Mouse (Mus musculus) thymus, postnatal 0 days (tissue): ENCODE results near the gene Gm20388. TPM values are rescaled to one million over a fixed set of nuclear protein-coding genes. Genes with fewer than 3 reads are reported as not detected.

ENCODE experiments used
- DNase-seq: peaks from one replicate; pipeline ENCODE4 v3.0.0-alpha.2; 2015; ENCODE audit warnings: low spot score
- polyA plus RNA-seq: library from polyadenylated mRNA; unstranded; fragments of >200 nt; fragmentation: Nextera tagmentation; extraction: Ambion mirVana; gene quantifications from 2 replicates; pipeline ENCODE4 v1.2.1, GENCODE M21; 2015

Gene Gm20388
- polyA plus RNA-seq, 1 experiment from 2014 or later: not detected

- no peak for DNase-seq
Measured at GRCm38 (mm10) chr8:123329350-123329749, 3418.7 kb downstream of the Gm20388 start.

- no peak for DNase-seq
Measured at GRCm38 (mm10) chr8:123329961-123330360, 3419.3 kb downstream of the Gm20388 start.

DNA sequence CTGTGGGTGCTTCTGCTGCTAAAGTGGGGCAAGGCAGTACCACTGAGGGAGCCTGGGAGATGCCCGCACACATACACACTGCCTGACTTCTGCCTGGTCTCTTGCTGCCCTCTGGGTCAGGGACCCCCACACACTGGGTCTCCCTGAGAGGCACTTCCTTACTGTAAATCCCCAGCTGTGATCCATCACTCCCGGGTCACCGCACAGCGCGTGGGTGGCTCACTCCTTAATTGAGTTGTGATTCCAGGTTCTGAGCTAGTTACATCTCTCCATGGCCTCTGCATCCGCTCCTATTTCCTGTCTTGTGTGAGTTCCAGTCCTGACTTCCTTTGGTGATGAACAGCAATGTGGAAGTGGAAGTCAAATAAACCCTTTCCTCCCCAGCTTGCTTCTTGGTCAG lies 3420.1 kb downstream of the Gm20388 start:
- no peak for DNase-seq

DNA sequence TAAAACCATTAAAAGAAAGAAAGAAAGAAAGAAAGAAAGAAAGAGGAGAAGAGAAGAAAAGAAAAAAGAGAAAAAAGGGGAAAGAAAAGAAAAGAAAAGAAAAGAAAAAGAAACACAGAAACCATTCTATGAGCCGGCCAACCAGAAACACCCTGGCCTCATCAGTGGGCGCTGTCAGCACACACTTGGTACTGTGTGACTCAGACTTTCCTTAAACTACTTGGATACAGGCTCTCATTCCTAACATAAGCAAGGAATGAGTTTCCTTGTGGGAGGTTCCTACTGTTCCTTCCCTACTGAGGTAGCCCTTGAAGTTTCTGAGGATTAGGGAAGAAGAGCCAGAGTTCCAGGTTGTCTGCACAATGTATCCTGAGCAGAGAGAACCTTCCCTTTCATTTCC lies 3420.7 kb downstream of the Gm20388 start:
- no peak for DNase-seq

DNA sequence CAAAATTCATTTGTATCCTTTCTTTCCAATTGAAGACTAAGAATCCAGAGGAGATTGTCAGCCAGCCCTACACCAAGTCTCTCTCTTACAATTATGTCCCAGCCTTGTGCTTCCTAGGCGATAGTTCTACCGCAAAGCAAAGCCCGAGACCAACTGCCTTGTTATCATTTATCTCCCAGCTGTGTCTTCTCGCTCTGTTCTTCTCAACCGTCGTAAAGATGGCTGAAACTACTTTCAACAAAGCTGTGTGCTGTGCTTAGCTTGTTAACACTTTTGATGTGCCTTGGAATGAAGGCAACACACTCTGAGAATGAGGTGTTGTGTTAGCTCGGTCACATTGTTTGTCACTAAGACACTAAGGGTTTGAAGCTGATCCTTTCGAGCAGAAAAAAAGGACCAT lies 3421.2 kb downstream of the Gm20388 start:
- peak; percentile 40 for DNase-seq

GRCm38 (mm10) chr8:123332262-123333090 lies 3421.8 kb downstream of the Gm20388 start, which contains the start of gene Spire2:
TSS of gene Spire2 (plus strand) at chr8:123332713.
- DNase-seq: peak; percentile 88

GRCm38 (mm10) chr8:123333091-123333587 lies 3422.5 kb downstream of the Gm20388 start:
- DNase-seq: no peak

- DNase-seq: no peak
Measured at GRCm38 (mm10) chr8:123333864-123334263, 3423.2 kb downstream of the Gm20388 start.

DNA sequence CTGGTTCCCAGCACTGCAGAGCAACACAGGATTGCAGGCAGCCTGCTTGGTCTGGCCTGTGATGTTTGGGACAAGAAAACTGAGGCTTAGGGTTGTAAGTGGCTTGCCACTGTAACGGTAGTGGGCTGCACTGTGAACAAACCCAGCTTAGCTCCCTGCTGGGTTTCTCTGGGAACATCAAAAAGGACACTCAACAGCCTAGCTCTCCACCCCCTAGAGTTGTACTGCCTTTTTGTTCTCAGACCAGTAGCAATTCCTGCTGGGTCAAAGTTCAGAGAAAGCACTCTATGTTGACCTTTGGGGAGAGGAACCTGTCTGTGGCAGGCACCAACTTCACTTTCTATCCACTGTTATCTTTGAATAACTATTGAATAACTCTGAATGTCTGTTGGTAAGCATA lies 3423.8 kb downstream of the Gm20388 start:
- no peak for DNase-seq

GRCm38 (mm10) chr8:123337475-123337874 lies 3426.8 kb downstream of the Gm20388 start:
- no peak for DNase-seq

- peak; percentile 13 for DNase-seq
Measured at GRCm38 (mm10) chr8:123340071-123340470, 3429.4 kb downstream of the Gm20388 start.

DNA sequence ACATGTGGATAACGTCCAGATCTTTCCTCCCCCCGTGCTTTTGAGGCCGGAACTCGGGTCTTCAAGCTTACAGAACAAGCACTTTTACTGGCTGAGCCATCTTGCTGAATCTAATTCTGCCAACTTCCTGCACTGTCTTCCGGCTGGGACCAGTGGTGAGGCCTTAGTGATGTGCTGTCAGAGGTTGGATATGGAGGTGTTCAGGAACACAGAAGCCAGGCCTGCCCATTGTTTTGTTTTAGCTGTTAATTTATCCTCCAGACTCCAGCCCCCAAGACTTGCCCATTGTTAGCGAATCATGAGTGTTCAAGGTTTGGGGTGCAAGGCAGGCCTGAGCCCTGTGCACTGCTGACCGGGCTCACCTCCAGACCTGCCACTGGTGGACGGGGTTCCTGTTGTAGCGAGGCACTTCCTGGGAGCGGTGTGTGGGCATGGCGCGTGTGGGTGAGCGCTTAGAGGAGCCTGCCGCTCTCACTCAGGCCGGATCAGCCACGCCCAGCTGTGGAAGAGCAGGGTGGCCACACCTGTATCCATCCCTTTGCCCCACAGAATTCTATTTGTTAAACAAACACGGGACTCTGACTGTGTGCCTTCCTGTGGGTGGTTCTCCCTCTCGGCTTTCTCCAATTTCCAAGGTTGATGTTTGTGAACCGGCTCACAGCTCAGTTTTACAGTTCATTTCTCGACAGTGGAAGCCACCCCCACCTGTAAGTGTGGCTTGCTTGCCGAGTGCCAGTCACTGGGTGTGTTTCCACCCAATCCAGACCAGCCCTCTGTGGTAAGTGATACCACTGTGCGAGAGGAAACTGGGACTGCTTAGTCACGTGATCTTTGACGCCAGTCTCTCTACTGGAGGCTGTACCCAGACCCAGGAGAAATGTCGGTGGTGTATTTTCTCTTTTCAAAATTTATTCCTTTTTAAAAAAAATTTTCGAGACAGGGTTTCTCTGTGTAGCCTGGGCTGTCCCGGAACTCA lies 3430.7 kb downstream of the Gm20388 start:
- DNase-seq: no peak

GRCm38 (mm10) chr8:123342253-123342652 lies 3431.6 kb downstream of the Gm20388 start:
- DNase-seq: no peak

DNA sequence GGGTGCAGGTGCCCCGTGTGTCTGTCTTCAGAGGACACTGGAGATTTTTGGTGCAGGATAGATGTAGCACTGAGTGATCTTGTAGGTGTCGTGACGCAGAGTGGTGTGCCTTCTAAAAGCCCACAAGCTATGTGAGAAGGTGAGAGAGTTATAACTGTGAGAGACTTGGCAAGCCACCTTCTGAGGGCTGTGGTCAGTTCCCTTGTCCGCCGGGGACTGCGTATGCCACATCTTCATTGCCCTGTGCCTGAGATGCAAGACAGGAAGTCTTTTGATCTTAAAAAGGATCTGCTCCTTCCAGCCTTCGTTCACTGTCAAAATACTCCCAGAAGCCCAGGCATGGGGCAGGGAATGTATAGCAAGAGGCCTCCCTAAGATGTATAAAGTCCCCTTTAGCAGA lies 3432.3 kb downstream of the Gm20388 start:
- no peak for DNase-seq

DNA sequence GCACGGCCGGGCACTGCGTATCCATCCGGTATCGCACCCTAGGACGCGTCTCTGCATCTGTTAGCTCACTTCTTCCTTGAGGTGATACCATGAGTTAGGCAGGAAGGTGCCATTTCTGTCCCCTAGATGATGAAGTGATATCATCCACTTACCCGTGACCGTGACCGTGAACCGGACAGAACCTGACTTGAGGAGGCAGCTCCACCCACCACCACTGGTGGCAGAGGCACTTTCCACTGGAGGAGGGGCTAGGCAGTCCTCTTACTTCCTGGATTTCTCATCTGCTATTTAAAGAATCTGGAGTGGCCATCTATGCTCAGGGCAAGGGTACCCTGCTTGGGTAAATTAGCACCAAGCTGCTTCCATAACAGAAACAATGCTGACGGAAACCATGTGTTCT lies 3432.8 kb downstream of the Gm20388 start:
- DNase-seq: no peak

DNA sequence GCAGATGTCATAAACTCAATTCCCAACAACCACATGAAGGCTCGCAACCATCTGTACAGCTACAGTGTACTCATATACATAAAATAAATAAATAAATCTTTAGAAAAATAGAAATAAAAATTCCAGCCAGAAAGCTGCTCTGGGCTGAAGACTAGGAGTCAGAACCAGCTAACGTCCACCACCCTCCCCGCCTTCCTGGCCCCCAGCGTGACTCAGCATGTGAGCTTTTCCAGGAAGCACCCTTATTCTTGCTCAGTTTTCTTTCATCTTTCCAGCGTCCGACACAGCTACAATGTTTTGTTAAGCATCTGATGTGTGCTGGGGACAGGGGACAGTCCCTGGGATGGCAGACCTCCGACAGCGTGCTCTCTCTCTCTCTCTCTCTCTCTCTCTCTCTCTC lies 3434.5 kb downstream of the Gm20388 start:
- DNase-seq: no peak

GRCm38 (mm10) chr8:123345856-123346255 lies 3435.2 kb downstream of the Gm20388 start:
- DNase-seq: no peak

DNA sequence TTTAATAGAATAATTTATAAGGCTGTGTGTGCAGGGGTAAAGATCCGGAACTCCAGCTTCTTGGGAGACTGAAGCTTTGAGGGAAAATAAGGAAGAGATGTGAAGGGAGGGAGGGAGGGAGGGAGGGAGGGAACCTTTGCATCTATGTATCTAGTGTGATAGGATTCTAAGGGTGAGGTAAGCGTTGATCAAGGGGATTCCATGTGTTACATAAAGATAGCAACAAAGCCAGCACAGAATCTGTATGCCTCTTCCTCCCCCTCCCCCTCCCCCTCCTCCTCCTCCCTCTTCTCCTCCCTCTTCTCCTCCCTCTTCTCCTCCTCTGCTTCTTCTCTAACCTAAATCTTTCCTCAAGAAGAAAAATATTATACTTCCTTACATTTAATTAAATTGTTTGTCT lies 3436.7 kb downstream of the Gm20388 start:
- no peak for DNase-seq

DNA sequence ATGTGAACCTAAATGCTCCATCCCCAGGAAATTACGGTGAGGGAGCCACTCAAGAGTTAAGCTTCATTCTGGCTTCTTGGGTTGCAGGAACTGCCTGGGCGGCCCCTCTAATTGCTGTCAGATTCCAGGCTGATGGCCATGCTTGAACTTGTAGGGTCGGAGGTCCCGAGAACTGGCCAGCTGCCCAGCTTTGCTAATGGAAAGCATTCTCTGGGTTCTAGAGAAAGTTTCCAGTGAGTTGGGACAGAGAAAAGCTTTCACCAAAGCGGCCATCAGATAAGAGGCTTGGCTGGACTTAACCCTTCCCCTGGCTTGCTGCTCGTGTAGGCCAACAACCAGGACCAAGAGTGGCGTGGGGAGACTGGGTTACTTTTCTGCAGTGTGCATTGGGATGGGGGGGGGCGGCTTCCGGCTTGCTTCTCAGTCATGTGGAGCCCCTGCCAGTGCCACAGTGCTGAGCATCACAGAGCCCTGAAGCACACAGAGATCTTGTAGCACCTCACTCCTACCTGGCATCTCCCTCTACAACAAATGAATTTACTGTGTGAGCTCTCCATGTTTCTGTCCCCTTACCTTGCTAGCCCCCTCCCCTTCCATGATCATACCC lies 3437.7 kb downstream of the Gm20388 start:
- DNase-seq: no peak

- DNase-seq: no peak
Measured at GRCm38 (mm10) chr8:123349073-123349472, 3438.4 kb downstream of the Gm20388 start.

DNA sequence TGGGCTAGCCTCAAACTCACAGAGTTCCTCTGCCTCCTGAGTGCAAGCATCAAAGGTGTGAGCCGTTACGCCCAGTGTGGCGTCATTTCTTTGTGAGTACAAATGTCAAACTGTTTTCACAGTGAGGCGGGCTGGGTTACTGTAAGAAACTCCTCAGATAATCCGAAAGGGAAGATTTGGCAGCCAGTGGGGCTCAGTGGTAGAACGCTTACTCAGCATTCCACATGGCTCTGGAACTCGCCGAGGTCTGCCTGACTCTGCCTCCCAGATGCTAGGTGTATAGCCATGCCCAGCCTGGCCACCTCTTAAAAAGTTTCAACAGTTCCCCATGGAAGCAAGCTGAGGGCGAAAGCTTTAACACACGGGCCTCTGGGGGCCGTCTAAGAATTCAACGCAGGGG lies 3441.5 kb downstream of the Gm20388 start:
- DNase-seq: no peak
